Mouse (Mus musculus): ENCODE data around the gene Nudt16l1.
A peak's percentile ranks its signal among the peaks of the same experiment; 100 is the strongest.

The Nudt16l1 gene

DNA sequence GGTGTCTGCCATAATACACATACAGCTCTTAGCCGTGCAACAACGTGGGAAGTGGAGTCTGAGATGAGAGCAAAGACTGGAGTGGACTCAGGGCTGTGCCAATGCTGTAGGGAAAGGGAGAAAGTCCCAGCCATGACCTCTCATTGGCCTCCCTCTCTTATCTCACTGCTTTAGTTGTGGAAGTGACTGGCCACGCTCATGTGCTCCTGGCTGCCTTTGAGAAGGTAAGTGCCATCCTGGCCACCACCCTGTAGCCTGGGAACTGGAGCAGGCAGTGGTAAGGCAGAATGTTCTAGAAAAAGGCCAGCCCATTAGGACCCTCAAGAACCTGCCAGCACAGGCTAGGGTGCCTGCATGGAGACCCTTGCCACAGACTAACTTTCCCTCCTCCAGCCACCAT lies 22.6 kb upstream of the Nudt16l1 start:
- DNase-seq, result no peak

- no peak for DNase-seq
These were observed 22.0 kb upstream of the Nudt16l1 start for GRCm38 (mm10) chr16:4916608-4917007.

GRCm38 (mm10) chr16:4920556-4920955 lies 18.0 kb upstream of the Nudt16l1 start:
- DNase-seq, result no peak

DNA sequence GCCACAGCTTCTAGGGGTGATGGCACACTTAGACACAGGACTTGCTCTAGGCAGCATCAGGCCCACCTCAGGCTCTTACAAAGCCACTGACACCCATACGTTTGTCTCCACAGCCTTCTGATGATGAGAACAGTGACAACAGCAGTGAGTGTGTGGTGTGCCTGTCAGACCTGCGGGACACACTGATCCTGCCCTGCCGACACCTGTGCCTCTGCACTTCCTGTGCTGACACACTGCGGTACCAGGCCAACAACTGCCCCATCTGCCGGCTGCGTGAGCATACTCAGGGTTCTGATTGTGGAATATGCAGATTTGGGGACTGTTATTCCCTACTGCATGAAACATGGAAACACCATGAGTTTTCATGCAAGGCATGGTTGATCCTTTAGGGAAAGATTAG lies 16.1 kb upstream of the Nudt16l1 start:
- DNase-seq, result no peak

- no peak for DNase-seq
These were observed 14.6 kb upstream of the Nudt16l1 start for GRCm38 (mm10) chr16:4923996-4924395.

- no peak for DNase-seq
These were observed 10.6 kb upstream of the Nudt16l1 start for GRCm38 (mm10) chr16:4927967-4928366.

- no peak for DNase-seq
These were observed 10.1 kb upstream of the Nudt16l1 start for GRCm38 (mm10) chr16:4928474-4928873.

DNA sequence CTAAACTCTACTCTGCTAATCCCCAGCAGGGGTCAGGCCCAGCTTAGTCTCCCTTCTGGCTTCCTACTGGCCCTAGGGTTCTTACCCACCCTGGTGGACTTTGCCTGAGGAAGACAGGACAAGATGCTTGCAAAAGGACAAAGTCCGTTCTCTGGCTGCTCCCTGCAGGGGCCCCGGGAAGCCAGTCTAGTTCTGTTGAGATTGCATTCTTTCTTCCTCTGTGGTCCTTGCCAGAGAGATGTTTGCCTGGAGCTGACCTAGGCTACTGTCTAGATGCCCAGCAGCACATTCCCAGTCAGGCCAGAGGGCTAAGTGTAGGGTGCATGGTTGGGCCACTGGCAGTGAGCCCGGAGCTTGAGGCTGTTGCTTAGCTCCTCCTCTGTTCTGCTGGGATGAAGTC lies 6.1 kb upstream of the Nudt16l1 start:
- no peak for DNase-seq

GRCm38 (mm10) chr16:4935430-4935829 lies 3.1 kb upstream of the Nudt16l1 start:
- no peak for DNase-seq

GRCm38 (mm10) chr16:4935931-4936703 lies 2.4 kb upstream of the Nudt16l1 start:
- no peak for DNase-seq

GRCm38 (mm10) chr16:4937351-4938190 lies 990 bp upstream of the Nudt16l1 start:
- DNase-seq, result no peak

- DNase-seq, result peak; percentile 97
These were observed 428 bp downstream of the Nudt16l1 start for GRCm38 (mm10) chr16:4938989-4939388.

DNA sequence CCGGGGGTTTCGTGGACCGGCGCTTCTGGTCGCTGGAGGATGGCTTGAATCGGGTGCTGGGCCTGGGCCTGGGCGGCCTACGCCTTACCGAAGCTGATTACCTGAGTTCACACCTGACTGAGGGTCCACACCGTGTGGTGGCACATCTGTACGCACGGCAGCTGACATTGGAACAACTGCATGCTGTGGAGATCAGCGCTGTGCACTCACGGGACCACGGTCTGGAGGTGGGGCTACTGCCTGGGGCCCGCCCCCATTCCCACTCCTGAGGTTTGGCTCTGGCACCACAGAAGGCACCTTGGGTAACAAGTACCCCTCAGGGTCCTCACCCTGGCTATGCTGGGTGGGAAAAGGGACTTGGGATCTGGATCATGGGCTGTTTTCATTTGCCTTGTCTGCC lies 851 bp downstream of the Nudt16l1 start:
- DNase-seq, result peak; percentile 41

- no peak for DNase-seq
These were observed 1.8 kb downstream of the Nudt16l1 start for GRCm38 (mm10) chr16:4940311-4940850.

DNA sequence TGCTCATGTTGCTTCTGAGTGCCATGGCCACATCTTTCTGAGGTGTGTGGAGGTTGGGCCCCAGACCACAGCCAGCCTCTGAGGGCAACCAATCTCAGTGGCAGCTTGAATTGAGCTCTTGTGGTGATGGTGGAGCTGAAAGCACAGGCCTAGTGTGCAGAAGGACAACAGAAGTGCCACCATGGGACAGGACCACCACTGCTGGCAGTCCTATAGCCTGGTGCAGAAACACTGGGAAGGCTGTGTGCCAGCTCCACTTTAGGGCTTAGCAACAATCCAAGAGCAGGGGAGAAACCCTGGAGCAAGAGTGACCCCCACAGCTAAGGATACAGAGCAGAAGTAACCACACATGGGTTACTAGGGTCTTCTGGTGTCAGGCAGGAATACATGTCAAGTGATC lies 2.5 kb downstream of the Nudt16l1 start:
- DNase-seq, result no peak

DNA sequence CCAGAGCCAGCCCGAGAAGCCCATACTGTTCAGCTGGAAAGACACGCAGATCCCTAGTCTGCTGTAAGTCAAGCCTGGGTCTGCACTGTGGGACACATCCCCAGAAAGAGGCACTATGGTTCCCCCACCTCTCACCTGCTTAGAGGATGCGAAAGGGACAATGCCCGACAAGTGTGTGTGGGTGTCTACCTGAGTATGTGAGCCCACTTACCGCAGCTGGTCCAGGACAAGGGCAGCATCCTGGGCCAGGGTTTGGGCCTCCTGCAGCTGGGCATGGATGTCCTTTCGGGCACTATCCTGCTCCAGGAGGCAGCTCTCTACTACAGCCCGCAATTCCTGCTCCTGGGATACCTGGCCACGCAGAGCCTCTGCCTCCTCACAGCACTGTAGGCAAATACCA lies 4.3 kb downstream of the Nudt16l1 start:
- DNase-seq, result no peak

GRCm38 (mm10) chr16:4943431-4943830 lies 4.9 kb downstream of the Nudt16l1 start:
- no peak for DNase-seq

DNA sequence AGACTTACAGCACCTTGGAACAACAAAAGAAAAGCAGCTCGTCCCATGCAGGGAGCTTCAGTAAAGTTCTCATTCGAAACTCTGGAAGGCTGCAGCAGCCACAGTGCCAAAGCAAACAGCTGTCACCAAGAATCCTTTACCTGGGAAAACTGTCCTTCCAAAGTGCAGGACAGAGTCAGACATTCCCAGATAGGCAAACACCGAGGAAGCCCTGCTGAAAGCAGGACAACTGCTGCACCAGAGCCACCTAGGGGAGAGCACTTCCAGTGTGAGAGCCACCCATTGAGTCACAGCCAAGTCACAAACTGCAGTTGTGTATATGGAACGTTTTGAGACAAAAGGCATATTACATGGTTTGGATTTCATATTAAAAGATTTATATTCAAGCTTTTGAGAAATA lies 6.9 kb downstream of the Nudt16l1 start:
- no peak for DNase-seq

DNA sequence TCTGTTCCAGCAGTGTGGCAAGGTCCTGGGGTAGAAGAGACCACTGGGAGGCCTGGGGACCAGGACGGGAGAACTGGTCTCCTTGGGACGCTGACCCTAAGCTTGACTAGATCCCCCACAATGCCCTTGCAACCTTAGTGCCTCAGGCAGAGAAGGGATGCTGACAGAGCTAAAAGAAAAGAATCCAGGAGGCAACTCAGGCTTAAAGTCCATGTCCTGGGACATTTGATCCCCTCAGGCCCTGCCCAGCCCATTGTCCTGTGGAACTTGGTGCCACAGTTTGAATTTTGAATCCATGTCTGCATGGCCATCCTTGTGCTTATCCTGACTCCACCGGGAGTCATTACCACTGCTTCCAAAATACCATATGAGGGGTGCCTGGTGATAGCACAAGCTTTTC lies 7.6 kb downstream of the Nudt16l1 start:
- DNase-seq, result no peak

DNA sequence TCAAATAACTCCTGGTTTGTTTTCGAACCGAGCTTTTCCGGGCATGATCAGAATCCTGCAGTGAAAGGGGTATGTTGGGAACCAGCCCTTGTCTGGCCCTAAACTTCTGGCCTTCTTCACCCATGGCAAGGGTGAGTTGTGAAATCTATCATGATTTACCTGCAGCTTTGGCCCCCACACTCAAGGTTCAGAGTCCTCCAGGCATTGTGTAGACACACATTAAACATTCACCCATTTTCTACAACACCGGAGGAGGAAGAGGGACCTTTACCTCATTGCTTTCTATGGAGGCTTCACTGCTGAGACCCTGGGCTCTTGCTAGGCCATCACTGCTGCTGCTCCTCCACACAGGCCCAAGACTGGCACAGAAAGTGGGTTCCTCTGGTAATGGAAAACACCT lies 8.8 kb downstream of the Nudt16l1 start:
- DNase-seq, result no peak

DNA sequence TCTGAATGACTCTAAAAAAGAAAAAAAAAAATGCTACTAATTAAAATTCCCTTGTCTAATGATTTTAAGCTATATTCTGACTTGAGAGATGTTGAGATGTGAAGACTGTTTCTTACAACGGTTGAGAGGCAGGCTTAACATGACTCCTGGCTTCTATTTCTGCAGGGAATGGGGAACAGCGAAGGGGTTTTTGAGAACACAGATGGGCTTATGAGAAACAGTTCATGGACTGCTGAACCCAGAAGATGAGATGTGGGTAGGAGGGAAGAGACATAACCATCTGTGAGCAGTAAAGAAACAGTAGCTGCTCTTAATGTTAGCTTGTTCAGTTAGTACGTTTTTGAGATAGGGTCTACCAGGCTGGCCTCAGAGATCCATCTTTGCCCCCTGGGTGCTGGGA lies 18.0 kb downstream of the Nudt16l1 start:
- DNase-seq, result no peak

DNA sequence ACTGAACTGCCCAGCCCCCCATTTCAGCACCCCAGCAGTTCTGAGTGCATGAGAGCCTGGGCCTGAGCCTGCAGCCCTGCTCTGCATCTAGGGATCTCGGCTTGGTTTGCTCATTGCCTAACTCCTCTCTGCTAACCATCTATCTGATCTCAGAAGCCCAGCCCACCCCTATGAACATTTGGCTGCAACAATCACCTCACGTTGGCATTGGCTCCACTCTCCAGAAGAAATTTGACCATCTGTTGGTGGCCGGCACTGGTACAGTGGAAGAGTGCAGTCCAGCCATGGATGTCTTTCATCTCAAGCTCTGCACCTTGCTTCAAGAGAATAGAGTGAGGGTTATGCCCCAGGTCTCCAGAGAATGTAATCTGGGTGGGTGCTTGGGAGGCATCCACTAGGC lies 18.9 kb downstream of the Nudt16l1 start:
- no peak for DNase-seq

- DNase-seq, result no peak
These were observed 21.7 kb downstream of the Nudt16l1 start for GRCm38 (mm10) chr16:4960260-4960659.

GRCm38 (mm10) chr16:4963346-4963745 lies 24.8 kb downstream of the Nudt16l1 start:
- DNase-seq, result no peak

Measured in retina, postnatal 1 day (tissue).